Mouse (Mus musculus) bone marrow, adult 2 months (tissue): ENCODE results near the gene Klf8. TPM values are rescaled to one million over a fixed set of nuclear protein-coding genes. Genes with fewer than 3 reads are reported as not detected.

Source experiments
- H3K27ac ChIP-seq: fragments of 200-500 bp; 2 replicates; pipeline ENCODE4 v1.5.1; 2012; ENCODE audit warnings: low read depth, mild to moderate bottlenecking, control low read depth, inconsistent platforms, low read length; ENCODE audit not compliant: control insufficient read depth, poor library complexity, insufficient read depth
- H3K4me1 ChIP-seq: fragments of 200-500 bp; 2 replicates; pipeline ENCODE4 v1.6.1; 2011; ENCODE audit warnings: low read length; ENCODE audit not compliant: control insufficient read depth, insufficient read depth
- H3K4me3 ChIP-seq: fragments of 200-500 bp; replicated peaks from 2 replicates; pipeline ENCODE3; 2011; ENCODE audit warnings: mild to moderate bottlenecking, low read depth, low read length, control low read depth; ENCODE audit not compliant: control insufficient read depth
- CTCF ChIP-seq: fragments of 200-500 bp; IDR thresholded peaks from 2 replicates; pipeline ENCODE4 v1.5.1; 2011; ENCODE audit warnings: low read length, control low read depth; ENCODE audit not compliant: control insufficient read depth, insufficient read depth
- POLR2A ChIP-seq: fragments of 200-500 bp; IDR thresholded peaks from 2 replicates; pipeline ENCODE4 v1.6.1; 2011; ENCODE audit warnings: low read depth, mild to moderate bottlenecking, control low read depth, low read length, borderline replicate concordance; ENCODE audit not compliant: control insufficient read depth
- WGBS: fragments of 180-500 bp; shearing (Covaris S2); methylation state at CpG from one replicate; pipeline ENCODE4 v1.1.7; 2018; 5-methylcytosine and 5-hydroxymethylcytosine counted together
- polyA plus RNA-seq: library from polyadenylated mRNA; stranded (reverse); fragments of >200 nt; gene quantifications from 2 replicates; pipeline ENCODE4 v1.2.4, GENCODE M21; 2011; ENCODE audit warnings: low replicate concordance; ENCODE audit not compliant: missing spikeins, insufficient read depth, insufficient read length

Gene Klf8
- polyA plus RNA-seq, 1 experiment, result 1.0 TPM

GRCm38 (mm10) chrX:153381753-153382152 is 144.5 kb downstream of the Klf8 start:
- Histone ChIP-seq H3K4me3 (no peak overlapping the region), H3K27ac (no peak overlapping the region), H3K4me1 (no peaks in the 10 kb centered on the region)
- 38% methylated on average over 3 of the region's 3 CpGs for WGBS
- TF ChIP-seq CTCF, result no peak
- no peak for TF ChIP-seq POLR2A

GRCm38 (mm10) chrX:153389291-153389690 is 152.0 kb downstream of the Klf8 start:
- WGBS, result 40% methylated on average over 2 of the region's 2 CpGs
- Histone ChIP-seq H3K4me1 (no peaks in the 10 kb centered on the region), H3K4me3 (no peak overlapping the region), H3K27ac (no peak overlapping the region)
- no peak for TF ChIP-seq POLR2A
- TF ChIP-seq CTCF, result no peak

GRCm38 (mm10) chrX:153417067-153417466 is 179.8 kb downstream of the Klf8 start:
- no peak overlapping the region for H3K27ac ChIP-seq
- WGBS, result 89% methylated on average over 5 of the region's 5 CpGs
- TF ChIP-seq CTCF (no peak), POLR2A (no peak)
- no peaks in the 10 kb centered on the region for H3K4me1 ChIP-seq
- H3K4me3 ChIP-seq, result no peak overlapping the region

GRCm38 (mm10) chrX:153433659-153434293 is 196.5 kb downstream of the Klf8 start:
- 61% methylated on average over 5 of the region's 5 CpGs for WGBS
- no peak for TF ChIP-seq CTCF
- no peak for TF ChIP-seq POLR2A
- no peak overlapping the region for H3K4me3 ChIP-seq
- H3K27ac ChIP-seq, result no peak overlapping the region
- H3K4me1 ChIP-seq, result no peaks in the 10 kb centered on the region

GRCm38 (mm10) chrX:153439573-153439972 is 202.3 kb downstream of the Klf8 start:
- TF ChIP-seq POLR2A (no peak), CTCF (no peak)
- H3K4me1 ChIP-seq, result no peaks in the 10 kb centered on the region
- no peak overlapping the region for H3K4me3 ChIP-seq
- H3K27ac ChIP-seq, result no peak overlapping the region

GRCm38 (mm10) chrX:153440018-153440417 is 202.8 kb downstream of the Klf8 start:
- no peak overlapping the region for H3K27ac ChIP-seq
- no peak for TF ChIP-seq CTCF
- no peak for TF ChIP-seq POLR2A
- no peak overlapping the region for H3K4me3 ChIP-seq
- no peaks in the 10 kb centered on the region for H3K4me1 ChIP-seq
- 87% methylated on average over 3 of the region's 3 CpGs for WGBS

Other genes with a start within 250 kb of the Klf8 start
- not detected in 2 replicates for gene Usp51, start 231.0 kb upstream of the Klf8 start, polyA plus RNA-seq
- gene Mageh1, start 199.9 kb upstream of the Klf8 start, polyA plus RNA-seq, result not detected in 2 replicates
- gene Foxr2, start 118.7 kb upstream of the Klf8 start, polyA plus RNA-seq, result not detected in 2 replicates
- gene Rragb, start 97.5 kb upstream of the Klf8 start, polyA plus RNA-seq, result 3.2 TPM in 1 of 2 replicates, not detected in the other